Mouse (Mus musculus): ENCODE results near the gene Mef2d.
"Not testable (repeated sequence)": the region's sequence is repeated elsewhere in the genome, so short reads cannot be mapped to it uniquely, and the experiment has no call there.

Mef2d gene

DNA sequence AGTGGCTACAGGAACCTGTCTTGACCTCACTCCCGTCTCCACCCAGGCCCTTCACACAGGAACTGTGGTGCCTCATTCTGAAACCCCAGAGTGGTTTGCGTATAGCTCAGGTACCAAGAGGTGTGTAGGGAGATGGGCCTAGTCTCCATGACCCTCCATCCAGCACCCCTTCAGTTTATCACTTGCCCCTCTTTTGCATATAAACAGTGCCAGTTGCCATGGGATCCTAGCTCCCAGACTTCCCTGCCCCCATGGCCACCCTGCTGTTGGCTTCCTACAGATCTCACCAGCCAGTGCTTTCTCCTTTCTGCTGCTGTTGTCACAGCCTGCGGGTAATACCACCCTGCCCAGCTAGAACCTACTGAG is 8.8 kb downstream of the Mef2d start:
- no peak for DNase-seq (ENCODE audit: low spot score)

GRCm38 (mm10) chr3:88152056-88152455 is 9.9 kb downstream of the Mef2d start:
- peak; percentile 50 for DNase-seq (ENCODE audit: low spot score)

DNA sequence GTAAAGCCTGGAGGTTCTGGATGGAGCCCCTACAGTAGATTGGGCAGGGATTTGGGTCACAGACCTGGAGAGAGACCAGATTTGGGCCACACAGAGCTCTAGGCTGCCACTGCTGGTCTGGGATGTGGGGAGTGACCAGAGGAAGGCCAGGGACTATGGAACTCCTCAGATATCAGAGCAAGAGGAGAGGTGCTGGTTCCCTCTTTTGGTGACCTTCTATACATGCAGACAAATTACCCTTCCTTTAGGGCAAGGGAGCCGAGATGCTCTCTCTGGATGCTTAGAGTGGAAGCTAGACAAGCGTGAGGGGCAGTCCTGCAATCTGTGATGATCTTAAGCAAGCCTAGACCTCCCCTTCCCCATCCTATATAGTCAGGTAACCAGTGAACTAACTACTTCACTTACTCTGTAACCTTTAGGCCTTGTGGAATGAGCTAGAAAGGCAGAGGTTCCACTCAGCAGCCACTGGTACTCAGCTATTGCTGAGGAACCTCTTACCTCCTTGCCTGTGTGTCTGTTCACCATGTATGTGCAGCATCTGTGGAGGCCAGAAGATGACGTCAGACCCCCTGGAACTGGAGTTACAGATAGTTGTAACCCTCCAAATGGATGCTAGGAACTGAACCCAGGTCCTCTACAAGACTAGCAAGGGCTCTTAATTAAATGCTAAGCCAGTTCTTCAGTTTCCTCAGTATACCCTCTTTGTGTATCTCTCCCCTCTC is 11.3 kb downstream of the Mef2d start:
- no peak for DNase-seq (ENCODE audit: low spot score)

GRCm38 (mm10) chr3:88154236-88154635 is 12.1 kb downstream of the Mef2d start:
- no peak for DNase-seq (ENCODE audit: low spot score)

DNA sequence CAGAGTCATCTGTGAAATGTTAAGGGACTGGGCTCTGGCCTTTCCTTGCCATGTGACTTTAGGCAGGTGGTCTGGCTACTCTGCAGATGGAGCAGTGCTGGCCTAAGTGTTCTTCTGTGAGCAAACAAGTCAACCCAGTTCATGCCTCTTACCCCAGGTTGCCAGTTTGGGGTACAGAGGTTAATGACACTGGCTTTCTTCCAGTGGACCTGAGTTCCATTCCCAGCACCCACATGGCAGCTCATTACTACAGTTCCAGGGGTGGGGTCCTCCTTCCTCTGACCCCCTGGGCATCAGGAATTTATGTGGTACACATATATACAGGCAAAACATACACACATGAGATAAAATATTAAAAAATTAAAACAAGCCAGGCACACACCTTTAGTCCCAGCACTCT is 14.6 kb downstream of the Mef2d start:
- DNase-seq (ENCODE audit: low spot score), result no peak

DNA sequence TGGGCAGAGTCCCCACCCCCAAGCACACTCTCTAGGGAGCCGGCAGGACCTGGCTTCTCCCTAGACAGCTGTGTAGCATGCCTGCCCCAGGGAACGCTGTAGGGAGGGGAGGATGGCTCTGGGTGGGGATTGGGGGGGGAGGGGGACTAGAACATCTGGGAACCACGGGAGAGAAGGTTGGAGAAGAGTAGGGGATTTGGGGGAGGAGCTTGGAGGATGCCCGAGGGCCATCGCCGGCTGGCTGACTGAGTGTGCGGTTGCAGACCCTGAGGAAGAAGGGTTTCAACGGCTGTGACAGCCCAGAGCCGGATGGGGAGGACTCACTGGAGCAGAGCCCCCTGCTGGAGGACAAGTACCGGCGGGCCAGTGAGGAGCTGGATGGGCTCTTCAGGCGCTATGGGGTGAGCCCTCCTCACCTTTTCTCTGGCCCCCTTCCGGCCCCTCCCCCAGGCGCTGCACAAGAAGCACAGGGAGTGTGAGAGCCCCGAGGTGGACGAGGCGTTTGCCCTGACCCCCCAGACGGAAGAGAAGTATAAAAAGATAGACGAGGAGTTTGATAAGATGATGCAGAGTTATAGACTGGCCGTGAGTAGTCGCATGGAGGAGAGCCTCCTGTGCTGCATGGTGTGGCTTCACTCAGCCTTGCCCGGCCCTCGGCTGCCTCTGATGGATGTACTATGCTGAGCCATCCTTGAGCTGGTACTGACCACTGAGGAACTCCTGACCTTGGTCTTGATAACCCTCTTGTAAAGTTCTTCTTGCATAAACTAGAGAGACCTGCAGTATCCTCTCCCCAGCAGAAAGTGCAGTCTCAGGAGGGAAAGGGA is 15.8 kb downstream of the Mef2d start:
- DNase-seq (ENCODE audit: low spot score), result peak; percentile 88

- no peak for DNase-seq (ENCODE audit: low spot score)
Observed at GRCm38 (mm10) chr3:88158991-88159390, 16.8 kb downstream of the Mef2d start.

DNA sequence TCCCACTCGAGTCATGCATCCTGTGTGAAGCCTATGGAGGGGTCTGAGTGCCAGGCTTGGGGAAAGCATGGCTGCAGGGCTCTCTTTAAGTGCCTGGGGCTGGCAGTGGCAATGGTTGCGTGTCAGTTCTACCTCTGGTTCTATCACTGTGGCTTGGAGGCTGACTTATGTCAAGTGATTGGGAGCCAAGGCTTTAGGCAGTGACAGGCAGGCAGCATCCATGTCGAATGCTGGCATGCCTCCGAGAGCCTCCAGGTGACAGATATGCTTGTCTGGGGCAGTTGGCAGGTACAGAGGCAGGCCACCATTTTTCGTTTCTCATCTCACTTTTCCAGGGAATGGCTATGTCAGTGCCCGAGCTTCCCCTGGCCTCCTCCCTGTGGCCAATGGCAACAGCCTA is 18.7 kb downstream of the Mef2d start:
- DNase-seq (ENCODE audit: low spot score), result no peak

GRCm38 (mm10) chr3:88162259-88162658 is 20.1 kb downstream of the Mef2d start:
- DNase-seq (ENCODE audit: low spot score), result no peak

DNA sequence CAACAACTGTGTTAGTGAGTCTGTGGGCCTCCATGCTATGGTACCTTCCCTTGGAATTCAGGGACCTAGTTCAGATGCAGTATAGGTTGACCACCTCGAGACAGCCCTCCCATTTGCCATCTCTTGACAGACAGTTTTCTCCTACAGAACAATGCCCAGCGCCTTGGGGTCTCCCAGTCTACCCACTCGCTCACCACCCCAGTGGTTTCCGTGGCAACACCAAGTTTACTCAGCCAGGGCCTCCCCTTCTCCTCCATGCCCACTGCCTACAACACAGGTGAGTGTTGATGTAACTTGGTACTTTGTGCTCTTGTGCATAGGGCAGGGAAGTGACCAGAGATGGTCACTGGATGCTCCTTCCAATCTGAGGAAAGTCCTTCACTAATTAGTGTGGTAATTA is 20.6 kb downstream of the Mef2d start:
- no peak for DNase-seq (ENCODE audit: low spot score)

DNA sequence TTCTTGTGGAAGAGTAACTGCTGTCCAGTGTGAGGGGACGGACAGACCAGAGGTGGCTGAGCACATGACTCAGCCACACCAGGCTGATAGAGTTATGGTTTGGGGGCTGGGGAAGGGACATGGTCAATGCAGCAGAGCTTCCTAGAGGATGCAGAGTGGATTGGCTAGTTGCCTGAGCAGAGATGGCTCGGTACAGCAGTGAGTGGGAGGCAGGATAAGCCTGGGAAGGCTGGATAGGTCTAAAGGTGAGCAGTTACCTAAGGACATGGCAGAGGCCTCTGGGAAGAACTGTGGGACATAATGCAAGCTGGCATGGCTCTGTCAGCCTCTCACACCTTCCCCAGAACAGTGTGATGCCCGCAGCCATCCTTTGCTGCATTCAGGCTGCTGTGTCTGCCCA is 21.7 kb downstream of the Mef2d start:
- DNase-seq (ENCODE audit: low spot score), result no peak

DNA sequence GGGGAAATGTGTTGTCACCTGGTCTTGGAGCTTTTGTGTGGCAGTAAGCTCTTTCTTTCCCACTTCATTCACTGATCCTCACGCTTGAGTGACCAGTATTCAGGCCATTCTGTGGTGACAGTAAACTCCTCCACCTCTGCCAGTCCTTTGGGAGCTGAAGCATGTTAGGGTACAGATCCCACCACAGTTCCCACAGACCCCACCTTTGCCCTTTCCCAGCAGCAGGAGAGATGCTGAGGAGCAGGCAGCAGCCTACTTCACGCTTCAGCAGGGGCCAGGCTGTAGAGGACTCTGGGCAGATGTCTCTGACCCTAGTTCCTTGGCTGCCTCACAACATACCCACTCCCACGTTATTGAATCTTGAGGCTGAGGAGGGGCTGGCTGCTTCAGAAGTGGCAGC is 22.1 kb downstream of the Mef2d start:
- no peak for DNase-seq (ENCODE audit: low spot score)

DNA sequence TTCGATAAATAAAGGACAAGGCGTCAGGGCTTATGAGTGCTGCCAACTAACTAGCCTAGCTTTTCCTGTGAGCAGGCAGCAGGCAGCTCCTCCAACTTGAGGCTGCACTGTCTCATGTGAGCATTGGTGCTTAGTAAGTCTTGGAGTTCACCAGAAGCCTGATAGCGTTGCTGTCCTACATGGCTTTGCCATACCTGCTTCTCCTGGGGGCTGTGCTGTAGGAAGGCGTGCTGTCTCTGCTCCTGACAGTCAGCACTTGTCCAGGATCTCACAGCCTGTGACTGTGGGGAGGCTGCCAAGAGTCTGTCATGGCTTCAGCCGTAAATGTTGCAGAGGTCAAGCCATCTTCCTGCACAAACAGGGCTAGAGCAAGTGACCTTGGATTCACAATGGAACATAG is 23.9 kb downstream of the Mef2d start:
- DNase-seq (ENCODE audit: low spot score), result no peak

GRCm38 (mm10) chr3:88170361-88170760 is 28.2 kb downstream of the Mef2d start:
- no peak for DNase-seq (ENCODE audit: low spot score)

DNA sequence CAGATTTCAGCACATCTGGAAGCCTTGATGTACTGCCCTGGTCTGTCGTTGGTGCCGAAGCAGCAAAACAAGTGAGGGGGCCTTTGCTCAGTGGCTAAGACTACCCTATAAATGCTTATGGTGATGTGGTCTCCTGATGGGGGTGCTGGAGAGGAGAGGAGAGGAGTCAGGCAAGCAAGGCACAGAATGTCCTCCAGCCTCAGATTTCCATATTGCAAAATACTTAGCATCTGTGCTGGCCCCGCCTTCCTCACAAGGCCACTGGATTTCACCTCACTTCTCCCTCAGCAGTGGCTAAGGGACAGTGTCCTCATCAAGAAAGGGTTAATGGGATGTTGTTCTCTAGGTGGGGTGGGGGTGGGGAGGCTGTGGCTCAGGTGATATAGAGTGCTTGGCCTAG is 30.3 kb downstream of the Mef2d start:
- no peak for DNase-seq (ENCODE audit: low spot score)

DNA sequence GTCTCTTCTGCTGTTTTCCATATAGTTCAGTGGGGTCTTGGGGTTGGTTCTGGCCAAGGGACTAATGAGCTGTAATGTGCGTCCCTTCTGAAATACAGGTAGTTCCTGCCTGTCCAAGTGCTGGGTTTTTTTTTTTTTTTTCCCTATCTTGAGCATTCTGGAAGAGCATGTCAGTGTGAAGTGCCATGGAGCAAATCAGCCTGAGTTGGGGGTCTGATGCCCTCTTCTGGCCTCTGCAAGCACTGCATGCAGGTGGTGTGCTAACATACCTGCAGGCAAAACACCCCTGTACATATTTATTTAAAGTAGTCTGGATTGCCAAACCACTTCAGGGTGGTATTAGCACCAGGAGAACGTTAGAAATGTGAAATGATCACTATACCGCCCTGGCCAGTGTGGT is 31.2 kb downstream of the Mef2d start:
- peak; percentile 57 for DNase-seq (ENCODE audit: low spot score)

DNA sequence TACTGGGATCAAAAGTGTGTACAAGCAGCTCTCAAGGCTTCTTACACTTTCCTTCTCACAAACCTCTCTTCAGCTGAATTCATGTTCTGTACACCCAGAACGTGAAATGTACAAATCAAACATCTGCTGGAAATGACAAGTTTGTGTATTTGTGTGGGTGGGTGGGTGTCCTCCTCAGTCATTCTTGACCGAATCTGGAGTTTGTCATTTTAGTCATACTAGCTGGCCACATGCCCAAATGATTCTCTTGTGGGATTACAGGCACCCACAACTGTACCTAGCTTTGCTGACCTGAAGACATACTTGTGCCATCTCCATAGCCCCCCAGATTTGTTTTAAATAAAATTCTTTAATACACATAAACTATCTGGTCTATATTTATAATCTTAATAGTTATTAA is 32.7 kb downstream of the Mef2d start:
- no peak for DNase-seq (ENCODE audit: low spot score)

DNA sequence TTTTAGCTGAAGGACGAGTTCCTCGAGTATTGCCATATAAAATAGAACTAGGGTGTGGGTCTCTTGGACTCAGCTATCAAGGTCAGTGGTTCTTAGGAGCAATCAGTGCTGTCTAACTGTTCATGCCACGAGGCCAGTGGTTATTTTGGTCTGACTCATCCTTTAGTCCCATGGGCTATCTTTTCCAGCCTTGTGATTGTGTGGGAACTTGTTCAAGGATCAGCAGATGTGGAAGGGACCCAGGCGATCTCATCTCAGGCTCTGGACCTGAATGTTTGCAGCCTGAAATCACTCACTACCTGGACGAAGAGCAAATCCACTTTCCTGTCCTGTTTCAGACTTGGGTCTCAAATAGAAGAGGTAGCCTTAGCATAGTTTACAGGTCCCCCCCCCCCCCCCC is 34.9 kb downstream of the Mef2d start:
- DNase-seq (ENCODE audit: low spot score), result no peak

DNA sequence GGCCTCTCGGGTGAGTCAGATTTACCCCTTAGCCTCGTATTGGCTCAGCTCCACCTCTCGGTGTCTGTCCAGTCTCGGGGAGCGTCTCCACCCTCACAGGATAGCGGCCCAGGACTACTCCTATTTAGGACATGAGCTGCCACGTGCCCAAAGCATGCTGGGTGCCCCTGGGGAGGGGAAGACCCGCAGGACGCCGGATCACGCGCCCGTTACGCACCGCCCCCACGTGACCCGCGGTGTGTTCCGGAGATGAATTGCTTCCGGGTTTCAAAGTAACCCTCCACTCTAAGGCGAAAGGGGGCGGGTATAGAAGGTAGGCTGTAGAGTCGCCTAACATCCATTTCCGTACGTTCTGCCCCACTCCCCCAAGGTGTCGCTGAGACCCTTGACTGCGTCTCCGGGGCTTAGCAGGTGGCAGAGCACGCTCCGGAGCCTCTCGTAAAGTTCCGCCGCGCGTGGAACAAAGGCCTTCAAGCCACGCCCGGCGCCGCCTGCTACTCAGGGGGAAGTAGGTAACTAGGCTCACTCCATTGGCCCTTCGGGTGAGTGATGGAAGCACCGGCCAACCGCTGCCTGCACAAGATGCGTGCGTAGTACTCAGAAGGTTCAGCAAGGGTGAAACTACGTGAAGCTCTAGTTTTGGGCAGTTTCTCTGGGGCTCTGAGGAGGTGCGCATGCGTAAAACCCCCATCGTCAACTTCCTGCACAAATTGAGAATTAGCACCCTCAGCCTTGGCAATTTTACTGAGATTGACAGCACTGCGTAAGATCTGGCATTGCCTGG is 35.6 kb downstream of the Mef2d start:
- DNase-seq (ENCODE audit: low spot score), result peak; percentile 99

- DNase-seq (ENCODE audit: low spot score), result not testable (repeated sequence)
Observed at GRCm38 (mm10) chr3:88178346-88178733, 36.2 kb downstream of the Mef2d start.

DNA sequence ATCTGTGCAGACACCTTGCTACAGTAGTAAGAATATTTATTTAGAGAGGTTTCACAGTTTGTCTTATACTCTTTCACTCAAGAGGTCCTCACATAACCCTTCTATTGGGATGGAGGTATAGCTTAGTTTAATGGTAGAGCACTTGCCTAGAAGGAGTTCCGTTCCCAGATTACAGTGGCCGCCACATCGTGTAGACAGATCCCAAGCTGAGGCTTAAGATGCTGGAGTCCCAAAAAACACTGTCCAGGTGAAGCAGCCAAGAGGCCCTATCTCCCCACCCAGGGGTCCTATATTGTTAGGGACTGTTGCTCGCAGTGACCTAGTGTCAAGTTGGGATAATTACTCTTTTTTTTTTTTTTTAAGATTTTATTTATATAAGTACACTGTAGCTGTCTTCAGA is 36.8 kb downstream of the Mef2d start:
- DNase-seq (ENCODE audit: low spot score), result no peak

DNA sequence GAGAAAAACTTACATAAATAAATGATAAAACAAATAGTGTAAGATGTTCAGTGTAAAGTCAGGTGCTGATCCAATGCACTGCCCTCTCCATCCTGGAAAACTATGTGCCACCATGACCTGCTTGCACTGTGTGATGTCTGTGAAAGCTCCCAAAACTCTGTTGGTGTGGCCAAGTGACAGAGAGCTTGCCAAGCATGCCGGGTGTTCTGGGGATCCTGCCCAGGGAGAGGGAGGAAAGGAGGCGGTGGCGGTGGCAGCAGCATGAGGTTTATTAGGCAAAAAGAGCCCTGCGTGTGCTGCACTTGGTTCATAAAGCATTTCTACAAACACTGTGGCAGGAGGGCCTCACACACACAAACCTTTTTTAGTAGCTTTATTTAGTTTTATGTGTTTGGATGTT is 39.2 kb downstream of the Mef2d start:
- DNase-seq (ENCODE audit: low spot score), result no peak

GRCm38 (mm10) chr3:88186424-88186823 is 44.3 kb downstream of the Mef2d start:
- no peak for DNase-seq (ENCODE audit: low spot score)

Measured in embryo, embryonic 10 days (tissue).